Mouse (Mus musculus): ENCODE measurements around the gene Pcca. TPM values are rescaled to one million over a fixed set of nuclear protein-coding genes. Genes with fewer than 3 reads are reported as not detected.
A peak's percentile ranks its signal among the peaks of the same experiment; 100 is the strongest.

Gene Pcca
- polyA plus RNA-seq, 1 experiment = 7.2 TPM

- no peak overlapping the region for H3K27ac ChIP-seq (ENCODE audit: control insufficient read depth, insufficient read depth, low read length)
- DNase-seq = no peak
Measured at GRCm38 (mm10) chr14:122900679-122901078, 366.6 kb downstream of the Pcca start.

GRCm38 (mm10) chr14:122901177-122901576 is 367.1 kb downstream of the Pcca start:
- no peak for DNase-seq
- peaks cover 9% of the 10 kb centered on the region for H3K4me1 ChIP-seq (replicated peaks; ENCODE audit: control insufficient read depth, insufficient read depth, low read length)
- no peak for TF ChIP-seq POLR2A (IDR thresholded peaks at IDR 0.05; ENCODE audit: control insufficient read depth, extremely low read depth, insufficient read depth, low read length, poor library complexity)
- TF ChIP-seq CTCF (IDR thresholded peaks at IDR 0.05; ENCODE audit: borderline replicate concordance, control insufficient read depth, extremely low read depth, insufficient read depth, low read length, poor library complexity) = no peak
- no peak overlapping the region for H3K4me3 ChIP-seq (ENCODE audit: control insufficient read depth, insufficient read depth, low read length)
- H3K27ac ChIP-seq (ENCODE audit: control insufficient read depth, insufficient read depth, low read length) = no peak overlapping the region
- WGBS = 97% methylated on average over 3 of the region's 3 CpGs
- H3K36me3 ChIP-seq (ENCODE audit: control insufficient read depth, insufficient read depth, low read length) = no peaks in the 10 kb centered on the region
- no peaks in the 10 kb centered on the region for H3K27me3 ChIP-seq (ENCODE audit: control insufficient read depth, insufficient read depth, low read length)

More at GRCm38 (mm10) chr14:122900679-122901078, 366.6 kb downstream of the Pcca start:
- peaks cover 9% of the 10 kb centered on the region for H3K4me1 ChIP-seq (replicated peaks; ENCODE audit: control insufficient read depth, insufficient read depth, low read length)
- H3K4me3 ChIP-seq (ENCODE audit: control insufficient read depth, insufficient read depth, low read length) = no peak overlapping the region
- H3K27me3 ChIP-seq (ENCODE audit: control insufficient read depth, insufficient read depth, low read length) = no peaks in the 10 kb centered on the region
- no peaks in the 10 kb centered on the region for H3K36me3 ChIP-seq (ENCODE audit: control insufficient read depth, insufficient read depth, low read length)
- TF ChIP-seq POLR2A (IDR thresholded peaks at IDR 0.05; ENCODE audit: control insufficient read depth, extremely low read depth, insufficient read depth, low read length, poor library complexity) (no peak), CTCF (IDR thresholded peaks at IDR 0.05; ENCODE audit: borderline replicate concordance, control insufficient read depth, extremely low read depth, insufficient read depth, low read length, poor library complexity) (no peak)

- DNase-seq = no peak
- H3K27ac ChIP-seq (ENCODE audit: control insufficient read depth, insufficient read depth, low read length) = no peak overlapping the region
- TF ChIP-seq CTCF (IDR thresholded peaks at IDR 0.05; ENCODE audit: borderline replicate concordance, control insufficient read depth, extremely low read depth, insufficient read depth, low read length, poor library complexity) (no peak), POLR2A (IDR thresholded peaks at IDR 0.05; ENCODE audit: control insufficient read depth, extremely low read depth, insufficient read depth, low read length, poor library complexity) (no peak)
- H3K27me3 ChIP-seq (ENCODE audit: control insufficient read depth, insufficient read depth, low read length) = no peaks in the 10 kb centered on the region
- H3K36me3 ChIP-seq (ENCODE audit: control insufficient read depth, insufficient read depth, low read length) = no peaks in the 10 kb centered on the region
- peaks cover 9% of the 10 kb centered on the region for H3K4me1 ChIP-seq (replicated peaks; ENCODE audit: control insufficient read depth, insufficient read depth, low read length)
- 54% methylated on average over 2 of the region's 2 CpGs for WGBS
- no peak overlapping the region for H3K4me3 ChIP-seq (ENCODE audit: control insufficient read depth, insufficient read depth, low read length)
Measured at GRCm38 (mm10) chr14:122901715-122902114, 367.6 kb downstream of the Pcca start.

- Histone ChIP-seq H3K4me1 (replicated peaks; ENCODE audit: control insufficient read depth, insufficient read depth, low read length) (peaks cover 9% of the 10 kb centered on the region), H3K36me3 (ENCODE audit: control insufficient read depth, insufficient read depth, low read length) (no peaks in the 10 kb centered on the region), H3K27ac (ENCODE audit: control insufficient read depth, insufficient read depth, low read length) (no peak overlapping the region), H3K4me3 (ENCODE audit: control insufficient read depth, insufficient read depth, low read length) (no peak overlapping the region), H3K27me3 (ENCODE audit: control insufficient read depth, insufficient read depth, low read length) (no peaks in the 10 kb centered on the region)
- TF ChIP-seq POLR2A (IDR thresholded peaks at IDR 0.05; ENCODE audit: control insufficient read depth, extremely low read depth, insufficient read depth, low read length, poor library complexity) = no peak
- TF ChIP-seq CTCF (IDR thresholded peaks at IDR 0.05; ENCODE audit: borderline replicate concordance, control insufficient read depth, extremely low read depth, insufficient read depth, low read length, poor library complexity) = no peak
- peak; percentile 37 for DNase-seq
- WGBS = 5% methylated on average over 2 of the region's 2 CpGs
Measured at GRCm38 (mm10) chr14:122902136-122902535, 368.0 kb downstream of the Pcca start.

- Histone ChIP-seq H3K36me3 (ENCODE audit: control insufficient read depth, insufficient read depth, low read length) (no peaks in the 10 kb centered on the region), H3K4me3 (ENCODE audit: control insufficient read depth, insufficient read depth, low read length) (no peak overlapping the region), H3K27me3 (ENCODE audit: control insufficient read depth, insufficient read depth, low read length) (no peaks in the 10 kb centered on the region), H3K27ac (ENCODE audit: control insufficient read depth, insufficient read depth, low read length) (no peak overlapping the region), H3K4me1 (replicated peaks; ENCODE audit: control insufficient read depth, insufficient read depth, low read length) (peaks cover 9% of the 10 kb centered on the region)
- no peak for TF ChIP-seq CTCF (IDR thresholded peaks at IDR 0.05; ENCODE audit: borderline replicate concordance, control insufficient read depth, extremely low read depth, insufficient read depth, low read length, poor library complexity)
- TF ChIP-seq POLR2A (IDR thresholded peaks at IDR 0.05; ENCODE audit: control insufficient read depth, extremely low read depth, insufficient read depth, low read length, poor library complexity) = no peak
- WGBS = 78% methylated on average over 4 of the region's 4 CpGs
- peak; percentile 9 for DNase-seq
Measured at GRCm38 (mm10) chr14:122902884-122903283, 368.8 kb downstream of the Pcca start.

GRCm38 (mm10) chr14:122903923-122904351 is 369.8 kb downstream of the Pcca start:
- no peak overlapping the region for H3K27ac ChIP-seq (ENCODE audit: control insufficient read depth, insufficient read depth, low read length)
- H3K36me3 ChIP-seq (ENCODE audit: control insufficient read depth, insufficient read depth, low read length) = no peaks in the 10 kb centered on the region
- H3K4me1 ChIP-seq (replicated peaks; ENCODE audit: control insufficient read depth, insufficient read depth, low read length) = peaks cover 9% of the 10 kb centered on the region
- no peaks in the 10 kb centered on the region for H3K27me3 ChIP-seq (ENCODE audit: control insufficient read depth, insufficient read depth, low read length)
- DNase-seq = no peak
- 95% methylated on average over 2 of the region's 2 CpGs for WGBS
- TF ChIP-seq CTCF (IDR thresholded peaks at IDR 0.05; ENCODE audit: borderline replicate concordance, control insufficient read depth, extremely low read depth, insufficient read depth, low read length, poor library complexity) (no peak), POLR2A (IDR thresholded peaks at IDR 0.05; ENCODE audit: control insufficient read depth, extremely low read depth, insufficient read depth, low read length, poor library complexity) (no peak)
- H3K4me3 ChIP-seq (ENCODE audit: control insufficient read depth, insufficient read depth, low read length) = no peak overlapping the region

GRCm38 (mm10) chr14:122905007-122905406 is 370.9 kb downstream of the Pcca start:
- no peak for TF ChIP-seq CTCF (IDR thresholded peaks at IDR 0.05; ENCODE audit: borderline replicate concordance, control insufficient read depth, extremely low read depth, insufficient read depth, low read length, poor library complexity)
- TF ChIP-seq POLR2A (IDR thresholded peaks at IDR 0.05; ENCODE audit: control insufficient read depth, extremely low read depth, insufficient read depth, low read length, poor library complexity) = no peak
- Histone ChIP-seq H3K27me3 (ENCODE audit: control insufficient read depth, insufficient read depth, low read length) (no peaks in the 10 kb centered on the region), H3K27ac (ENCODE audit: control insufficient read depth, insufficient read depth, low read length) (no peak overlapping the region), H3K36me3 (ENCODE audit: control insufficient read depth, insufficient read depth, low read length) (no peaks in the 10 kb centered on the region), H3K4me3 (ENCODE audit: control insufficient read depth, insufficient read depth, low read length) (no peak overlapping the region), H3K4me1 (replicated peaks; ENCODE audit: control insufficient read depth, insufficient read depth, low read length) (peaks cover 9% of the 10 kb centered on the region)
- WGBS = 100% methylated on average over 1 of the region's 1 CpGs
- DNase-seq = no peak

All from thymus, adult 2 months (tissue).